Mouse (Mus musculus) 416B (cell line): ENCODE results near the gene Stac2.

ENCODE experiments used
- DNase-seq: peaks from one replicate; pipeline ENCODE4 v3.0.0; 2011; ENCODE audit warnings: low read depth

The Stac2 gene

DNA sequence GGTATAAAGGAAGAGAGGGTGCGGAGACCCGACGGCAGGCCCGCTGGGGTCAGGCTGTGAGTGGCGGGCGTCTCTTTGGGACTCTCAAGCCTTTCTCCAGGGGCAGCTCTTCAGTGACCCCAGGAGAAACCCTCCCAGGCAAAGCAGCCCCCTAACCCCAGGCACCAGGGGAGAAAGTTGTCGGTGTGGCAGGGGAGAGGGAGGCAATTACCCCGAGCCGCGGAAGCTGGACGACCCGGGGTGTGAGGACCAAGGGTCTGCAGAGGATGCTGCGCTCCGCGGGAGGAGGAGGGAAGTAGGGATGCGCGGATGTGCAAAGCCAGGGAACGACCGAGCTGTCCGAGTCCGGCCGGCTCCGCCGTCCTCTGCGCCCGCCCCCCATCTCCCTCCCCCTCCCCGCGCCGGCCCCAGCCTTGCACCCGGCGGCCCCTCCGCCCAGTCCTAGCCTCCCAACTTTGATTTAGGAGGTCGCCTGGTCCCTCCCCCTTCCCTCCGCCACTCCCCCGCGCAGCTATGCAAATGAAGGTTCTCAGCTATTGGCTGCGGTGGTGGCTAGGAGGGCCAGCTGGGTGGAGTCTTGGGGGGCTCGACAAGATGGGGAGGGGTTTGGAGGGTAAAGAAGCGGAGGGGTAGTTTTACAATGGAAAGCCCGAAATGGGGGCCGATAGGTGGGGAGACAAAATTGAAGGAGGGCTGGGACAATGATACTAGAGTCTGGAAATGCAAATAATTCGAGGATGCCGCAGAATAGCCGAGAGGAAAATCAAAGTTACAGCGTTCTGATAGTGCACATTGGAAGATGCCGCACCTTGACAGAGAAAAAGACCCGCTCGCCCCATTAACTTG lies at the start of gene Stac2:
Gene Stac2, minus strand, starts transcription at position 474 of the 846 bp plus-strand sequence.
- DNase-seq, result no peak

- DNase-seq, result no peak
Observed at GRCm38 (mm10) chr11:98101332-98101731, 48.1 kb upstream of the Stac2 start.

- no peak for DNase-seq
Observed at GRCm38 (mm10) chr11:98090583-98090982, 37.3 kb upstream of the Stac2 start.

DNA sequence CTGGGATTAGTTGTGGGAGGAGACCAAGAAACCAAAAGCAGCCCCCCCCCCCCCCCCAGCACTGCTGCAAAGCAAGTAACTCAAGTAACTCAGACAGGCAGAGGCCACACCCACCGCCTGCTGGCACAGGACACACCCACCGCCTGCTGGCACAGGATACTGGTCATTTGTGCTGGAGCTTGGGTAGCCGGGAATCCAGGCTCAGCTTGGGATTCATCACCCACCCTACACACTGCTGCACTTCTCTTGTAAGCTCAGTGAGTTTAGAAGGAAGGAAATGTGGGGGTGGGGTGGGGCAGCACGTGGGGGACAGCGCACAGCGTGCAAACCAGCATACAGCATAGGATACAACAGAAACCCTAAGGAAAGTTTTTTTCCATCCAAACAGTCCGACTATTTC lies 35.0 kb upstream of the Stac2 start:
- DNase-seq, result no peak

GRCm38 (mm10) chr11:98086574-98086973 lies 33.3 kb upstream of the Stac2 start:
- peak; percentile 21 for DNase-seq

DNA sequence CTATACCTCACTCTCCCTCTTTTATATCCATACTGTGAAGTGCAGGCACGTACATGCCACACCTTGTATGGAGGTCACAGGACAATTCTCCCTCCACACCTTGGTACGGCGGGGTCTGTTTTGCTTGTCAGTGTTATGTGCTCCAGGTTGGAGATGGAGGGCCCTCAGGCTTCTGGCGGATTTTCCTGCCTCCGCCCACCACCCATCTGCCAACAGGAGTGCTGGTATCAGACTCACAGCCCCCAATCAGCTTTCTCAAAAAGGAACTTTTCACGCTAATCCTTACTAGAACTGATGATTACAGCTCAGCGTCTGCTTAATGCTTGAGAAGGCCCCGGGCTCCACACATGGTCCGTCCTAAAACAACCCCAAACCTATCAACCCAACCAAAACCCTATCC lies 32.9 kb upstream of the Stac2 start:
- no peak for DNase-seq

- DNase-seq, result no peak
Observed at GRCm38 (mm10) chr11:98082745-98083144, 29.5 kb upstream of the Stac2 start.

DNA sequence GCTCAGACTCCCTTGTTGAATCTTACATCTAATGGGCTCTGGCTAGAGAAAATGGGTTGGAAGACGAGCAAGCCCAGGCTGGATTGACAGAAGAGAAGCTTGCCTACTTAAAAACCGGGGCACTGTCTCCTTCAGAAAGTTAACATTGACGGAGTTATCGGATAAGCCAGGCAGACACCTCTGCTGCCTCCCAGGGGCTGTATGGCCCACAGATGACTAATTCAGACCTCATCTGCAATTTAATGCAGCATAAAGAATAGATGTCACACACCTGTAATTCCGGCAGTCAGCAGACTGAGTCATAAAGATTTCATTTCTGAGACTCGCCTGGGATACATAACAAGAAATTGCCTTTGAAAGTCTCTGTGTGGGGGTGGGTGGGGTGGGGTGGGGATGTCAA lies 27.2 kb upstream of the Stac2 start:
- DNase-seq, result no peak

- DNase-seq, result no peak
Observed at GRCm38 (mm10) chr11:98077086-98077485, 23.8 kb upstream of the Stac2 start.

DNA sequence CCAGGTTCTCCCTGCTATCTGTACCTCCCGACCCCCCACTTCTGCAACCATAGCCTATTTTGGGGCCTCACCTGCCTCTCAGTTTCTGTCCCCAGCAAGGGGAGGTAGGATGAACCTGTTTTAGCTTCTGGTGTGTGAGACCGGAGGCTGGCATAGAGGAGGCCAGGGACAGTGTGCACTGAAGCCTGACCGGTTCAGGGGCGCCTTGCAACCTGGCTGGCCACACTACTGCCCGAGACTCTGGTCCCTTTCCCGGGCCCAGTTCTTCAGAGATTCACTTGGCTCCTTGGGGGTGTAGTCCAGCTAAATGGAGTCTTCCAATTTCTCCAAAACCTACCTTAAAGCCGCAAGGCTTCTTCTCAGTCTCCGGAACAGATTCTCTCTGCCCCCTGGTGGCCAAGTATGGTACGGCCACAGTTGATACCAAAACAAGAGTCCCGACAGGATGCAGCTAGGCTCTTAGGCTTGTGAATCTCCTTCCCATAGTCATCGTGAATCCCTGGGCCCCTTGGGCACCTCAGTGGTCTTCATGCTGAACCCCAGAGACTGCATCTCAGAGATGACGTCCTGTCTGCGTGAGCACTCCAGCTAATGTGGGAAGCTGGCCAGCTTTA lies 22.0 kb upstream of the Stac2 start:
- peak; percentile 85 for DNase-seq

GRCm38 (mm10) chr11:98073442-98073841 lies 20.2 kb upstream of the Stac2 start:
- no peak for DNase-seq

DNA sequence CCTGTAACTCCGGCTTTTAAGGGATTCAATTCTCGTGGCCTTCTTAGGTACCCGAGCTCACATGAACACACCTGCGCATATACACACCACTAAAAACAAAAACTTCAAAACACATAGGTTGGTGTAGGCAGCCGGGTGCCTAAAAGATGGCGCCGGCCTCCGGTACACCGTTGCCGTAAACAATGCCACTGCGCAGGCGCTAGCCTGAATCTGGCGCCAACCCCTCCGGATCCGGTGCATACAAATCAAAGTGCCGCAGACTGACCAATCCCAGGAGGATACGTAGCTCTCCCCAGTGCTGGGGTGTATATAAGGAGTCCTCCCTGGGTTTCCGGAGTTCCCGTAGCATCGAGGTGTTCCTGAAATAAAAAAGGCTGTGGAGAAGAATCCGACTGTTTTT lies 14.0 kb upstream of the Stac2 start:
- DNase-seq, result no peak

- DNase-seq, result no peak
Observed at GRCm38 (mm10) chr11:98066201-98066600, 12.9 kb upstream of the Stac2 start.

DNA sequence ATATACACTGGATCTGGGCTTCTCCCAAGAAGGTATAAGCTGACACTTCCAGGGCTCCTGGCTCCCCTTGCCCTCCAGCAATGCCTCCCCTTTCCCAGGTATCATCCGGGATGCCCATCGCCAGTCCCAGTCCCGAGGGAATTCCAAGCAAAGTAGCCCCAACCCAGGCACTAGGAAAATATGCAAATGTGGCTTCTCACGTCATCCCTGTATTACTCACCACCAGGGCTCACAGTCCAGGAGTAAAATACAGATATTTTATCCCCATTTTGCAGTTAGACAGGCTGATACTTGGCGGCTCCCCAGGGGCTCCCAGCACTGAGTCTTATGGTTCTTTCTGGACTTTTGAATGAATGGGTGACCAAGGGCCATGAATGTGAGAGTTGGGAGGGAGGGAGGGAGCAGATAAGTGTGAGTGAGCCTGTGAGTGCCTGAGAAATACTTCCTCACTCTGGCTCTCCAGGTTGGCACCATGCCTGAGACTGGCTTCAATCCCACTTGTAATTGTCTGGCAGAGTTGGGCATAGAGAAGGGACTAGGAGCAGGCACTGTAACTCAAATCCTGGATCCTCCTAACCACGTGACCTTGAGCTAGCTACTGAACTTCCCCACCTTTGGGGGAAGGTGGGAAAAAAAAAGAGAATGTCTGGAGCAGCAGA lies 8.8 kb upstream of the Stac2 start:
- DNase-seq, result no peak

- peak; percentile 24 for DNase-seq
Observed at GRCm38 (mm10) chr11:98061441-98061840, 8.2 kb upstream of the Stac2 start.

DNA sequence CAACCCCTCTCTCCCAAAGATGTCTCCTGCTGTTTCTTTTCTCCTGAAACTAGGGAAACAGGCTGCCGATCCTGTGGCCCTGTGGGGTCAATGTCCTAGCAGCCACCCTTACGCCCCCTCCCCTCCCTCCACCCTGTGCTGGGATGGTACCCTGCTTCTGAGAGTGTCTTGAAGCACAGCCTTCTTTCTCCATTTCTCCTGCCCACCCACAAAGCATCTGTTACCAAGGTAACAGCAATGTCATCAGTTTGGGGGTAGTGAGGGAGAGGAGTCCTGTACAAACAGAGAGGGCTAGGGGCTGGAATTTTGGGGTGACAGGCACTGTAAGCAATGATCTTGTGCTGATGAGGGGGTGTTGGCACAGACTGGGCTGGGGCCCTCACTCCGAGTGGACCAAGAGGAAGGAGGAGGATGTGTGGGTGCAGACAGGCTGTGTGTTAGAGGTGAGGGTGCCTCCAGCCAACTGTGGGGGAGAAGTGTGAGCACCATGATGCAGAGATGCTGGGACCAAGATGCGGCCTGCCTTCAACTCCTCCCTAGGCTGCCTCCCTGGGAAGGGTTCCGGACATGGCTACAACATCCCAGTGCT lies 6.9 kb upstream of the Stac2 start:
- no peak for DNase-seq

- no peak for DNase-seq
Observed at GRCm38 (mm10) chr11:98059662-98060061, 6.4 kb upstream of the Stac2 start.

- DNase-seq, result peak; percentile 79
Observed at GRCm38 (mm10) chr11:98057998-98058397, 4.7 kb upstream of the Stac2 start.

- DNase-seq, result peak; percentile 35
Observed at GRCm38 (mm10) chr11:98057466-98057865, 4.2 kb upstream of the Stac2 start.

GRCm38 (mm10) chr11:98052129-98052988 lies 903 bp downstream of the Stac2 start:
- DNase-seq, result no peak

DNA sequence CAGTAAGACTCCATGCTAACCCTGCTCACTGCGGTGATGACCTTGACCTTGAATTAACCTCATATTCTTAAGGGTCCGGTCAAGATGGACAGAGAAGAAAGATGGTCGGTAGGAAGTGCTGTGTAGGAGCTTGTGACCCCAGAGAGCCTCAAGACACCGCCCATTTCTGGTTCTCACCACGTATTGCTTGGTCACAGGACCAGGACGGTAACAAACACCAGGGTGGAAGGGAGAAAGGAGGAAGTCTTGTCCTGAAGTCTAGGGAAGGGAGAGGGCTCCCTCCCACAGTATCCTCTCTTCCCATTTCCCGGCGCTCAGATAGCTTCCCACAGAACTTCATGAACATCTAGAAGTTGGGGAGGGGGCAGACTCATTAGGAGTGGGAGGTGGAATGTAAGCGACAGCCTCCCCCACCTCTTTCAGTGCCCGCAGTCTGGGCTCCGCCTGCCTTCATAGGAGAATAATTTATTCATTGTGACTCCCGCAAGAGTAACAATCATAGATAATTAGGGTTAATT lies 1.6 kb downstream of the Stac2 start:
- DNase-seq, result no peak
